8 mouse cellular contexts compared by ENCODE assay signal in genomic region chr15:80173781-80174597, GRCm38 (mm10). TPM values are rescaled to one million over a fixed set of nuclear protein-coding genes. Genes with fewer than 3 reads are reported as not detected.
DNase-seq lines count a peak whose midpoint lies in the region; ATAC-seq and TF ChIP-seq lines count a peak whose summit lies in the region.

No protein-coding gene starts in this region.

- peak; percentile 68 for ATAC-seq in hindbrain, embryonic 12.5 days (ENCODE audit: low FRiP score)
- ATAC-seq in limb, embryonic 14.5 days (ENCODE audit: low FRiP score, low read depth) = peak; percentile 63

- H3K4me2 ChIP-seq in hindbrain, embryonic 12.5 days (replicated peaks) = peak overlapping the region; percentile 85
- H3K4me2 ChIP-seq in limb, embryonic 14.5 days (replicated peaks; ENCODE audit: low read depth, low read length, severe bottlenecking) = peak overlapping the region; percentile 62

- no peak for DNase-seq in heart, embryonic 10.5 days (ENCODE audit: low spot score)
- DNase-seq in heart, postnatal 10 days = no peak
- peak; percentile 75 to 82 for DNase-seq in cerebellum, postnatal 14 days
- peak; percentile 40 for DNase-seq in limb, embryonic 14.5 days (ENCODE audit: low spot score)
- peak; percentile 70 to 74 for DNase-seq in right cerebral cortex, postnatal 10 days (ENCODE audit: low spot score in 2 of 2)
- DNase-seq in spleen, postnatal 14 days (ENCODE audit: low spot score in 2 of 2) = no peak

- H3K27me3 ChIP-seq in heart, embryonic 10.5 days (ENCODE audit: insufficient read depth, poor library complexity, severe bottlenecking) = peaks cover 45% of the 10 kb centered on the region
- no peaks in the 10 kb centered on the region for H3K27me3 ChIP-seq in C2C12 (ENCODE audit: control insufficient read depth, insufficient read depth, insufficient read length)
- no peaks in the 10 kb centered on the region for H3K27me3 ChIP-seq in hindbrain, embryonic 12.5 days
- H3K27me3 ChIP-seq in limb, embryonic 14.5 days (ENCODE audit: control insufficient read depth, insufficient read depth, low read length) = no peaks in the 10 kb centered on the region

- no peaks in the 10 kb centered on the region for H3K36me3 ChIP-seq in heart, embryonic 10.5 days
- H3K36me3 ChIP-seq in C2C12 (ENCODE audit: control insufficient read depth, insufficient read depth) = no peaks in the 10 kb centered on the region
- H3K36me3 ChIP-seq in hindbrain, embryonic 12.5 days = no peaks in the 10 kb centered on the region
- H3K36me3 ChIP-seq in limb, embryonic 14.5 days (ENCODE audit: control insufficient read depth, insufficient read depth, low read length) = no peaks in the 10 kb centered on the region

- 0 out of 2 replicates have a peak, but pooled peaks have one; percentile 40 for TF ChIP-seq POLR2A in limb, embryonic 14.5 days (IDR thresholded peaks at IDR 0.05; ENCODE audit: borderline replicate concordance, extremely low read depth, insufficient read depth, insufficient read length)

- under 1% methylated on average over 53 of the region's 60 CpGs for WGBS in heart, embryonic 10.5 days
- WGBS in hindbrain, embryonic 12.5 days = under 1% methylated on average over 34 of the region's 60 CpGs
- 3% methylated on average over 30 of the region's 60 CpGs for WGBS in limb, embryonic 14.5 days

- peak overlapping the region; percentile 76 for H3ac ChIP-seq in C2C12 (ENCODE audit: control insufficient read depth, insufficient read length, low read depth)

- peak overlapping the region; percentile 92 for H3K27ac ChIP-seq in heart, embryonic 10.5 days
- H3K27ac ChIP-seq in hindbrain, embryonic 12.5 days = peak overlapping the region; percentile 96
- peak overlapping the region; percentile 85 for H3K27ac ChIP-seq in limb, embryonic 14.5 days (replicated peaks; ENCODE audit: low read depth, low read length)

- TF ChIP-seq CTCF in C2C12 (IDR thresholded peaks at IDR 0.05; ENCODE audit: control insufficient read depth, insufficient read depth, insufficient read length) = no peak

- H3K4me1 ChIP-seq in heart, embryonic 10.5 days = peaks cover 46% of the 10 kb centered on the region
- H3K4me1 ChIP-seq in hindbrain, embryonic 12.5 days = peaks cover 45% of the 10 kb centered on the region
- H3K4me1 ChIP-seq in limb, embryonic 14.5 days (ENCODE audit: control insufficient read depth, insufficient read depth, low read length) = peaks cover 29% of the 10 kb centered on the region

- H3K9me3 ChIP-seq in heart, embryonic 10.5 days = no peaks in the 10 kb centered on the region
- no peaks in the 10 kb centered on the region for H3K9me3 ChIP-seq in hindbrain, embryonic 12.5 days (replicated peaks)
- no peaks in the 10 kb centered on the region for H3K9me3 ChIP-seq in limb, embryonic 14.5 days (ENCODE audit: control insufficient read depth, low read length)

- peaks cover 22% of the 10 kb centered on the region for H3K79me3 ChIP-seq in C2C12 (ENCODE audit: low read depth)

- H3K4me3 ChIP-seq in heart, embryonic 10.5 days = peak overlapping the region; percentile 94
- peak overlapping the region; percentile 68 for H3K4me3 ChIP-seq in C2C12 (ENCODE audit: insufficient read depth, poor library complexity, severe bottlenecking)
- H3K4me3 ChIP-seq in hindbrain, embryonic 12.5 days = peak overlapping the region; percentile 96
- peak overlapping the region; percentile 87 for H3K4me3 ChIP-seq in limb, embryonic 14.5 days (replicated peaks; ENCODE audit: low read length)

- H3K9ac ChIP-seq in hindbrain, embryonic 12.5 days = peak overlapping the region; percentile 100
- peak overlapping the region; percentile 91 for H3K9ac ChIP-seq in limb, embryonic 14.5 days (ENCODE audit: low read depth, low read length, severe bottlenecking)

- intact Hi-C loops in heart, postnatal 10 days (cut with DNase I) = no loop called here

- peaks cover 44% of the 10 kb centered on the region for H3K79me2 ChIP-seq in C2C12 (ENCODE audit: control insufficient read depth, insufficient read depth)

TF ChIP-seq in C2C12, 6 proteins besides CTCF, POLR2A, EP300 and RAD21:
- no peak for TF ChIP-seq USF1 (IDR thresholded peaks at IDR 0.05; ENCODE audit: low read depth)
- no peak for TF ChIP-seq FOSL1 (IDR thresholded peaks at IDR 0.05; ENCODE audit: insufficient read depth, low read length, poor library complexity, severe bottlenecking)
- no peak for TF ChIP-seq CEBPB (IDR thresholded peaks at IDR 0.05; ENCODE audit: low read depth)
- no peak for TF ChIP-seq MYOD1 (IDR thresholded peaks at IDR 0.05; ENCODE audit: control insufficient read depth, insufficient read length, low read depth)
- no peak for TF ChIP-seq MYOG (IDR thresholded peaks at IDR 0.05; ENCODE audit: control insufficient read depth, extremely low read depth, insufficient read length)
- no peak for TF ChIP-seq MAX (IDR thresholded peaks at IDR 0.05)

RNA-seq across cellular contexts. Expression of gene Mgat3, which starts 0.5 kb away (rescaled TPM):
- polyA plus RNA-seq in heart, embryonic 10.5 days (2016; fragmentation: Nextera tagmentation; extraction: Ambion mirVana) = 1.1 and 2.8 TPM in 2 replicates
- 1 to 10 TPM; 1.6 to 2.3 TPM for total RNA-seq in heart, postnatal 10 days (2021)
- polyA plus RNA-seq in C2C12 (2012; fragmentation: generic; extraction: Trizol) = 19.2 TPM
- 12.0 and 12.2 TPM in 2 replicates for polyA plus RNA-seq in hindbrain, embryonic 12.5 days (2016; fragmentation: Nextera tagmentation; extraction: Ambion mirVana)
- polyA plus RNA-seq in limb, embryonic 14.5 days (2012; rRNA removed) = 18.1 and 23.9 TPM in 2 replicates
- polyA plus RNA-seq in limb, embryonic 14.5 days (2014; fragmentation: Nextera tagmentation; extraction: Ambion mirVana) = 6.7 and 8.0 TPM in 2 replicates

RNA-seq across cellular contexts. Expression of gene Tab1, which starts 41.1 kb away (rescaled TPM):
- polyA plus RNA-seq in heart, embryonic 10.5 days (2016; fragmentation: Nextera tagmentation; extraction: Ambion mirVana) = 34.2 and 38.1 TPM in 2 replicates
- total RNA-seq in heart, postnatal 10 days (2021) = 10 to 100 TPM; 33.3 to 34.3 TPM
- 30.2 TPM for polyA plus RNA-seq in C2C12 (2012; fragmentation: generic; extraction: Trizol)
- 42.1 and 44.0 TPM in 2 replicates for polyA plus RNA-seq in hindbrain, embryonic 12.5 days (2016; fragmentation: Nextera tagmentation; extraction: Ambion mirVana)
- polyA plus RNA-seq in limb, embryonic 14.5 days (2012; rRNA removed) = 43.1 and 56.5 TPM in 2 replicates
- polyA plus RNA-seq in limb, embryonic 14.5 days (2014; fragmentation: Nextera tagmentation; extraction: Ambion mirVana) = 34.6 and 39.4 TPM in 2 replicates

RNA-seq across cellular contexts. Expression of gene Mief1, which starts 59.8 kb away (rescaled TPM):
- polyA plus RNA-seq in heart, embryonic 10.5 days (2016; fragmentation: Nextera tagmentation; extraction: Ambion mirVana) = 31.0 and 39.2 TPM in 2 replicates
- 10 to 100 TPM; 33.2 to 37.6 TPM for total RNA-seq in heart, postnatal 10 days (2021)
- 27.3 TPM for polyA plus RNA-seq in C2C12 (2012; fragmentation: generic; extraction: Trizol)
- 41.3 and 43.8 TPM in 2 replicates for polyA plus RNA-seq in hindbrain, embryonic 12.5 days (2016; fragmentation: Nextera tagmentation; extraction: Ambion mirVana)
- polyA plus RNA-seq in limb, embryonic 14.5 days (2012; rRNA removed) = 13.3 and 14.0 TPM in 2 replicates
- polyA plus RNA-seq in limb, embryonic 14.5 days (2014; fragmentation: Nextera tagmentation; extraction: Ambion mirVana) = 29.9 and 32.7 TPM in 2 replicates

Comparison
In these comparisons a context has a peak if more than half of its experiments do, and no peak if none do; other contexts are left out.
1. DNase-seq: peak in cerebellum, postnatal 14 days (2 of 2), limb, embryonic 14.5 days (single experiment) and right cerebral cortex, postnatal 10 days (2 of 2); none in heart, embryonic 10.5 days (single experiment), heart, postnatal 10 days (0 of 2) and spleen, postnatal 14 days (0 of 2).
2. Peak in every context shown above with its lines, with median percentiles within 50 percentile points of each other: H3K27ac ChIP-seq and H3K4me3 ChIP-seq.